Mouse (Mus musculus) retina, postnatal 7 days (tissue): ENCODE results near the gene Fam49a.
"Not testable (repeated sequence)": the region's sequence is repeated elsewhere in the genome, so short reads cannot be mapped to it uniquely, and the experiment has no call there.

Experiments
- DNase-seq: peaks from one replicate; pipeline ENCODE4 v3.0.0-alpha.2; 2012; ENCODE audit warnings: low read depth, low spot score

Fam49a gene

GRCm38 (mm10) chr12:12313437-12313836, 51.5 kb downstream of the Fam49a start:
- no peak for DNase-seq

DNA sequence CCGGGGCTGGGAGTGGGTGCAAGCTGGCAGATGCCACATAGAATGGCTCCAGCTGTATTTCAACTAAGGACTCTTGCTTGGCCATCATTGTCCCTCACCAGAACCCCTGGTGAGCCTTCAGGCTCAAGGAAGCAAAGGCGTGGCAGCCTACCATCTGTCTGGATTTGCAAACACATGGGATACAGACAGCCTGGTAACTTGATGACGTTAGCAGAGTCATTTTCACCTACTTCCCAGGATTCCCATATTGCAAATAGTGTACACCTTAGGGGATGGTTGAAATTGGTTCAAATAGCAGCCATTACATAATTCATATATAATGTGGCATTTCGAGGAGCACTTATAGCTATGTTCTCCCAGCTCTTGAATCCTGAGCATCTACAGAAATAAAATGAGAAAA, 52.0 kb downstream of the Fam49a start:
- DNase-seq = no peak

GRCm38 (mm10) chr12:12314326-12314725, 52.4 kb downstream of the Fam49a start:
- no peak for DNase-seq

- no peak for DNase-seq
Measured at GRCm38 (mm10) chr12:12315011-12315410, 53.1 kb downstream of the Fam49a start.

DNA sequence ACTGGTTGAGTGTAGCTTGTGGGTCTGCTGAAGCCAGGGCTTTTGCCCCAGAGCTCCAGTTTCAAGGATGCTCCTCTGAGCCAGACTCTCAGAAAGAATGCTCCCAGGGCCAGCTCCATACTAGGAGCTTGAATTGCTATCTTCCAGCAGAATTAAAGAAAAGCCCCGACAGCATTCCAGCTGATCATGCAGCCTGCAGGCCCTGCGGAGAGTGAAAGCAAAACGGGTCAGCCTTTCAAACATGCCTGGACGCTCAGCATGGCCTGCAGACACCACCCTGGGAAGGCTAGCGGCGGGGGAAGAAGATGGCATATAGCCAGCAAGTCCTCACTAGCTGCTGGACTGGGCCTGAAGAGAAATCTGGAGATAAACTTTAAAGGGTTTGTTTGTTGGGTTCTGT, 55.0 kb downstream of the Fam49a start:
- DNase-seq = no peak

- no peak for DNase-seq
Measured at GRCm38 (mm10) chr12:12317606-12318005, 55.7 kb downstream of the Fam49a start.

DNA sequence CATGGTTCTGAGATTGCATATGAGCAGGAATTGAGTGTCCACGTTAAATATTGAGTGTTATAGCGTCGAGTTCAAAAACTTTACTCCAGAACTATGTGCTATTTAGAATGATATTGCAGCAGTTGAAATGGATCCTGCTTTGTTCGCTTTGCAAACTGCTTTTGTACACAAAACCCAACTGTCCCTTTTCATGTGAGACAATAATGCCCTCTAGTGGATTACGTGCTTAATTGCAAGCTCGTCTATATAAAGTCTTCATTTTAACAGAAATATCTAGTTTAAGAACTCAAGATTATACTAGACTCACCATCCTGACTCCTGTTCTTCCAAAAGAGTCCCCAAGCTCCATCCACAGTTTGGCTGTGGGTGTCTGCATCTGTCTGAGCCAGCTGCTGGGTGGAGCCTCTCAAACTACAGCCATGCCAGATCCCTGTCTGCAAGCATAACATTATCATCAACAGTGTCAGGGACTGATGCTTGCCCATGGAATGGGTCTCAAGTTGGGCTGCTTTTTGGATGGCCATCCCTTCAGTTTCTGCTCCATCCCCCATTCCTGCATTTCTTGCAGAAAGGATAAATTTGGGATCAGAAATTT, 56.3 kb downstream of the Fam49a start:
- peak; percentile 50 for DNase-seq

DNA sequence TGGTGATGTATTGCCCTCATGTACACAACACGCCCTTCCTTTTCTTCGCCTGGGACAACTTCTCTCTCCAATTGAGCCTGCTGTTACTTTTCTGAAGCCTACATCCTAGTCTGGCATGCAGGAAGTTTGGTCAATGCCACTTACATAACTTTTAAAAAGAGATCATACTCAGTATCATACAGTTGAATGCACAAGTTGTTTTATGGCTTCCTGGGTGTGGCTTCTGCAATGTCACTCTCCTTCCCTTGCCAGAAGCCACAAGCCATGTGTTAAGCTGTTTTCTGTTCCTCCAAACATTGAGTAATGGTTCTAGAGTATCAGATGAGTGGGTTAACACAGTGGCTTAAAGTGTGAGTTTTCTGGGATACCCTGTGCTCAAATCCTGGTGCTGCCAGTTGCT, 58.8 kb downstream of the Fam49a start:
- DNase-seq = no peak

DNA sequence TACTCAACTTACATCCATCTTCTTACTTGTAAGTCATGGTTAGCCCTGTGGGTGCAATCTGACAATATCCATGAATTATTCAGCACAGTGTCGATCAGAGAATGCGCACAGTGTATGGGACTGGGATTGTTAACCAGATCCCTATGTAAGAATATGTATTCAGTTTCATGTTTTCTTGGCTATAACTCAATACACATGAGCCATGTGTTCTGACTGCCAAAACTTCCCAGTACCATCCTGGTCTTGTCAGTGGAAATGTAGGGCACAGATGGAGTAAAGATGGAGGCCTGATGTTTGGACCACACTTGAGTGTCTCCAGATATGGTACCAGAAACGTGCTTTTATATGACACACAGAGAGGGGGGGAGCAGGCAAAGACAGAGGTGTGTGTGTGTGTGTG, 59.2 kb downstream of the Fam49a start:
- DNase-seq = no peak

- no peak for DNase-seq
Measured at GRCm38 (mm10) chr12:12323084-12323483, 61.1 kb downstream of the Fam49a start.

DNA sequence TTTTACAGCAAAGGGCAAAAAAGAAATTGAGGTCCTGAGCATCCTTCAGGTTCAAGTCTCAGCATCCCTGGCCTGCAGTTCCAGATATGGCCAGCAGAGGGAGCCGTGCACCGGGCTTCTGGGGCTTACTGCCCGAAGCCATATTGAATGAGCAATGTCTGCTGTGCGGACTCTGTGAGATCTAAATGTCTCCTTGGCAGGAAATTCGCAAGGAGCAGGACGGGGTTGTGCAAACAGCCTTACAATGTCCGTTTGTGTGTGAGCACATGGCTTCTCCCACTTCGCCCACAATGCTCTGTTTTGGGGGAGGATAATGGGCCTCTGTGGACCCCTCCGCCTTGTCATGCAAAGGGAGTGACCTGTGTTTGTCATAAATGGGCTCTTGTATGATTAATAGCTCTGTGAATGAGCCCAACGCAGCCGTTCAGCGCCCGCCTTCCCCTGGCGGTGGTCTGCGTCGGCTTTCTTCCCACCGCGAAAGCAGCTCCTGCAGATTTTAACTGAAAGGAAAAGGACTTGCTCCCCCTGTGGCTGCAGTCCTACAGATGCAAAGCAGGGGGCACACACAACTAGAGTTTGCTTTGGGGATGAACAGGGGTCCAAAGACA, 61.8 kb downstream of the Fam49a start:
- peak; percentile 72 for DNase-seq

- not testable (repeated sequence) for DNase-seq
Measured at GRCm38 (mm10) chr12:12324266-12324665, 62.3 kb downstream of the Fam49a start.

DNA sequence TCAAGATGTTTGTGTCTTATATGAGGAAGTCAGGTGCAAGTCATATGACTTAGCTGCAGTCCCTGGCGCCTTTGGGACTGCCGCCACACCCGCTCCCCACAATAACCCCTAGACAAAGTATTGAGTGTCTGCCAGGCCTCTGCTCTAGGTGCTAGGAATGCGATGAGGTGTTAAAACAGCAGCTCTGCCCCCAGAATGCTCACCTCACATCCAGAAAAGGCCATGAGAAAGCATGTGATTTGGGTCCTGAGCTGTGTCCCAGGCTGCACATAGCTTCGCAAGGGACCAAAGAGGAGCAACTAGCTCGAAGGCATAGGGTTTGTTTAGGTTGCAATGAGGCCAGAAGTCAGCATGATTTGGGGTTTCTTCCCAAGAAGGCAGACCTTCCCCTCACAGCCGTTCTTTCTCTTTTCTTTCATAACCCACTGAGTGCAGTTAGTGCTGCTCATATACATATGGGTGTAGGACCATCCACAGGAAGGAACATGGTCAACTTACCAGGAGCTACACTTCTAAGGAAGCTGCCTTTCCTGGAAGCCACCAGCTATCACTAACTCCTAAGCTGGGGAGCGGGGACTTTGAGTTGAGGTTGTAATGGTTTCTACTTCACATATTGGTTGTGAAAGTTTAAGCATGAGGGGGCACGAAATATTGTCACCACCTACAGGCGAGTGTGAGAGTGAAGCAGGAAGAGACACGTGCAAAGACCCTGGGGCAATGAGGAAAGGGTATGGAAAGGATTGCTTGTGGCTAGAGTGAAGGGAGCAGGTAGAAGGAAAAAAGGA, 71.8 kb downstream of the Fam49a start:
- DNase-seq = no peak

GRCm38 (mm10) chr12:12334486-12334885, 72.5 kb downstream of the Fam49a start:
- no peak for DNase-seq

DNA sequence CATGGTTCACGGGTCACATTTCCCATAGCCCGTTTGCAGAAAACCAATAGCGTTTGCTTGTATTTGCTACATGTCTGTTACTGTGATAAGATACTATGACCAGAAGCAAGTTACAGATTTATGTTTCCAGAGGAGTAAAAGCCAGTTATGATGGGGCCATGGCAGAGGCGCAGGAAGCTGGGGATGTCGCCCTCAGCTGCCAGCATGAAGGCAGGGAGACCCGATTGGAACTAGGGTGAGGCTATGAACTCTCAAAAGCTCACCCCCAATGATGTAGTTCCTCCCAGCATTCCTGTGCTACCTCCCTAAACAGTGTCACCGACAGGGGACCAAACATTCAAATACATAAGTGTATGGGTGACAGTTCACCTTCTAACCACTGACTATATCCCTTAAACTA, 73.6 kb downstream of the Fam49a start:
- no peak for DNase-seq

- no peak for DNase-seq
Measured at GRCm38 (mm10) chr12:12337378-12337777, 75.4 kb downstream of the Fam49a start.

- DNase-seq = no peak
Measured at GRCm38 (mm10) chr12:12343320-12343719, 81.4 kb downstream of the Fam49a start.

- no peak for DNase-seq
Measured at GRCm38 (mm10) chr12:12348625-12349024, 86.7 kb downstream of the Fam49a start.

- DNase-seq = no peak
Measured at GRCm38 (mm10) chr12:12349645-12350288, 87.8 kb downstream of the Fam49a start.

DNA sequence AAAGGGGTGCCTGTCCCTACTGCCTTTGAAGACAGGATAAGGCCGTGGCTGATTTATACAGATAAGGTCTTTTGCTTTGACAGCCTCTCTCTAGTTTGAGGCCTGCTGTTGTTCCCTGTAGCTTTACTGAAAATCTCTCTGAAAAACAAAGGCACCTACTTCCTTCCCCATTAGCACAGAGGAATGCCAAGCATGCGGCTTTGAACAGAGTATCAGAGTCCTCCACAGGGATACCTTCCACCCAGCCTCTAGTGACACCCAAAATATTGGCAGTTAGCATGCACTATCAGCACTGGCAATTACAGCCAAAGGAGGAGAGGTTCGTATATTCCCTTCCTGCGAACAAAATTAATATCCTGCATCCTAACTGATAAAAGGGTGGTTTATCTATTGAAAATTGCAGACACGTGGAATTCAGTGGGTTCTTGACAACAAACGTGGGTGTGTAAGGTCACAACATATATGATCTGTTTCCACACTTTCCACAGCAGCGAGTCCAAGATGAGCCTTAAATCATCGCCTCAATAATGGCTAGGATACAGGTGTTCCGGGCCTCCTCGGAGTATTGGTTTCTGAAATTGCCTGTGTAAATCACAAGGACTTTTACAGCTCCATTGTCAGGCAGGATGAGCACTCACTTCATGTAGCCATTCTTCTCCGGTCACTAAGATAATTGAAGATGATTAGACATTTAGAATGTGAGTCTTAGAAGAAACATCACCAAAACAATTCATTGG, 90.0 kb downstream of the Fam49a start:
- no peak for DNase-seq

DNA sequence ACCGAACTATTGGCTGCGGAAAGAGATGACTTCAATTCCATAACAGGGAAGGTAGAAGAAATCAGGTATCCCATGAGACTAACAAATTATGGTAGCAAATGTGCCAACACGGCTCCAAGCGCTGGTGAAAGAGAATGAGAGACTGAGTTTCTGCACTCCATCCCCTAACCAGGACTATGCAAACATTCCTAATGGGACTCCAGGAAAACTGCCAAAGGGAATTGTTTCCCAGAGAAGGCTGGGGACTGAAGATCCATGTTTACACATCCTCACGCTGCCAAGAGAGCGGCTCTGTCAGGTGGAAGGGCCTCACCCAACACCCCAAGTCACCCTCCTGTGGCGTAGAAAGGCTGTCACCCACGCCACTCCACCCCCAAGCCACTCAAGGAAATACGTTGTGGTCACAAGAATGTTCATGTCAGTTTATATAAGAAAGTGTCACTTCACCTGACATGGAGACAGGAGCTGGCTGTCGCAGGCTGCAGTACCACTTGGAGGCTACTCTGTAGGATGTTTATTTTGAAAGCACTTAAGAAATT, 92.2 kb downstream of the Fam49a start:
- DNase-seq = no peak
